Mouse (Mus musculus): ENCODE measurements around the gene Tmem274.

- no peak for TF ChIP-seq CTCF (IDR thresholded peaks at IDR 0.05; ENCODE audit: low read depth)
- no peak for TF ChIP-seq EP300 (IDR thresholded peaks at IDR 0.05; ENCODE audit: low read depth)
Observed at GRCm38 (mm10) chr4:149499790-149500189, 22.6 kb downstream of the Tmem274 start.

Data from liver, postnatal 0 days (tissue).